Mouse (Mus musculus) MEL-GATA-1-ER (cell line): ENCODE data around the gene Aldh16a1.
A peak's percentile ranks its signal among the peaks of the same experiment; 100 is the strongest.

Experiments used
- DNase-seq: peaks from one replicate; pipeline ENCODE4 v3.0.0-alpha.2; 2012; ENCODE audit warnings: low read depth; ENCODE audit errors: extremely low read depth

The Aldh16a1 gene

GRCm38 (mm10) chr7:45154096-45154992 lies at the start of gene Aldh16a1, which contains the start of gene Pih1d1:
TSS of gene Aldh16a1 (minus strand) at chr7:45154584.
TSS of gene Pih1d1 (plus strand) at chr7:45154303.
- DNase-seq: peak; percentile 79

GRCm38 (mm10) chr7:45202654-45203053 lies 48.3 kb upstream of the Aldh16a1 start:
- DNase-seq: no peak

DNA sequence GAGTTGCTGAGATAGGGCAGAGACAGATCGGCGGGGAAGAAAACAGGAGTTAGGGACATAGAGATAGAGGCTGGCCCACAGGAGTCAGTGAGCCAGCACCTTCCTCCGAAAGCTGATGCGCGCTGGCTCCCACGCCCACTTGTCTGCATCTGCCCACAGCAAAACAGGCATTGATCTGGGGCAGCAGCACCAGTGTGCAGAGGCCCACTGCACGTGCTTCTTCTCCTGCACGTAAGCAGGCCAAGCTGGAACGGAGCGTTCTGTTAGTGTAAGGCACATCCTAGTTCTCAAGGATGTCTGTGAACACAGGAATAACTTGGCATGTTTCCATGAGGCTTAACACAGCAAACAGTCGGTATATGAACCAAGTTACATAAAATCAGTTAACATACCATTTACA lies 44.6 kb upstream of the Aldh16a1 start:
- no peak for DNase-seq

DNA sequence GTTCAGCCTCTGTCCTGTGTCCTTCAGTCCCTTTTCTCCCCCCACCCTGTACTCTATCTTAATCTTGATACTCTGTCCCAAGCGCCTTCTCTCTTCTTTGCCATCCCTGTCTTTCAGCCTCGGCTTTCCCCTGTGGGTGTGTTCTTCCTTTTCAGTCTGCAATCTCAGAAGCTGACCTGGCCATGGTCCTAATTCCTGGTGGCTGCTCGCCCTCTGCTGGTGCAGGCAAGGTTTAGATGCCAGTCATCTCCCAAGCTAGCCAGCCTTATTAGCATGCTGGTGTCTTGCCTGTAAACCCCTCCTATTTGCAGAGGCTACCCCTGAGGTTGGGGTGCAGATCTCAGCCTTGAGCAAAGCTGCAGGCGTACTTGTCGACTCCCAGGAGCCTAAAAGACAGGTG lies 44.1 kb upstream of the Aldh16a1 start:
- no peak for DNase-seq

GRCm38 (mm10) chr7:45196994-45197393 lies 42.6 kb upstream of the Aldh16a1 start:
- DNase-seq: no peak

GRCm38 (mm10) chr7:45196176-45196535 lies 41.8 kb upstream of the Aldh16a1 start:
- DNase-seq: no peak

GRCm38 (mm10) chr7:45195341-45196175 lies 41.2 kb upstream of the Aldh16a1 start:
- no peak for DNase-seq

DNA sequence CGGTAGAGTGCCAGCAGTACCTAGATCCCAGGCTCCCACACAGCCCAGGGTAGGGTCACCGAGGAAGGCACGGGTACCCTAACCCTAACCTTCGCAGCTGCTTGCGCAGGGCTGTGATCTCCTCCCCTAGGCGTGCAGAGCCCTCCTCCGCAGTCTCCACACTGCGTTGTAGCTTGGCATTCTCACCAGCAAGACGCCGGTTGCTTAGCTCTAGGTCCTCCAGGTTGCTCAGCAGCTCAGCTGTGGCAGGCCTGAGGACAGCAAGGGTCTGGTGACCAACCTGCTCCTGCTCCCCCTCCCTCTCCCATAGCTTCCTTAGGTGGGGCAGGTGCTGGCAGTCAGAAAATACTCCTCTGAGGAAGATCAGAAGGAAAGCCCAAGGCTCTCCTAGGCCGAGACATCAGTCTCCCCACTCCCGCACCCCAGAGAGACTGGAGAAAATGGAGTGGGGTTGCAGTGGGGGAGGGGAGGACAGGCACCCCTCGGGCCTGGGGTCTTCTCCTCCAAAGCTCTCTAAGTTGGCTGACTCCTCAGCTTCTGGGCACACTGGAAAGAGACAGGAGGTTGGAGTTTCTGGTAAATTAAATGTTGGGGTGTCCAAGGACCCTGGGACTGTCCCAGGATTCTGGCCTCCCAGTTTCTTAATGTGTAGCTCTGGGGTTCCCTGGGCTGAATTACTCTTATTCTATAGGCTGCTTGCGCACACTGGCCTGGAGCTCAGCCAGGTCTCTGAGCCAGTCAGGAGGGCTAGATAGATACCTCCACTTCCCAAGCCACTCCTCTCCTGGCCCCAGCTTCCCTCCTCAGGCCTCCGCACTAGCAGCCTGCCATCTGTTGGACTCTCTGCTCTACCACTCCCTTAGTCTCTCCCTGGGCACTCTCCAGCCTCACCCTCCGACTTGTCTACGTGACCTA lies 39.7 kb upstream of the Aldh16a1 start:
- DNase-seq: no peak

- no peak for DNase-seq
Measured at GRCm38 (mm10) chr7:45193406-45193805, 39.0 kb upstream of the Aldh16a1 start.

DNA sequence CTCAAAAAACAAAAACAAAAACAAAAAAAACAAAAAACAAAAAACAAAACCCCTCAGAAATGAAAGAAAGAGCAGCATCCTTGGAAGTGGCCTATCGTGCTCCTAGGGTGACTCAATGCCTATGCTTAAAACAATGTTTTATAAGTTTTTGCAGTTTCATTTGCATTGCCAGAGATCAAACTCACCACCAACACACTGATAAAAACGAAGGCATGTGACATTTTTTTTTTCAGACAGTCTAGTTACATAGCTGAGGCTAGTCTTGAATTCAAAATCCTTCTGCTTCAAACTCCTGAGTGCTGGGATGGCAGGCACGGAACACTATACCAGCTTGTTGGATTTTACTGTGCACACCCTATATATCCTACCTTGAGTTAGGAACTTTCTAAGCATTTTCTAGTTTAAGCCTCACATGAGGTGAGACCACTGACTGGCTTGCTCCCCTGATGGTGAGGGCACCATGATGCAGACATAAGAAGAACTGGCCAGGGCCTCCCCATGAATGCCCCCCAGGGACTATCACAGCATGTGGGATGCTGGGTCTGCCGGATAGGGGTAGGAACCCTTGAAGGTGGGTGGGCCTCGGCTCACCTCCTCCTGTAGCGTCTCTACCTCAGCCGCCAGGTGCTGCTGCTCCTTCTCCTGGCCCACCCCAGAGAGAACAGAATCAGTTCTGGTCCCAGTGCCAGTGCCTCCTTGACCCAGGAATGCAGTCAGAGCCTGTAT lies 38.4 kb upstream of the Aldh16a1 start:
- no peak for DNase-seq

DNA sequence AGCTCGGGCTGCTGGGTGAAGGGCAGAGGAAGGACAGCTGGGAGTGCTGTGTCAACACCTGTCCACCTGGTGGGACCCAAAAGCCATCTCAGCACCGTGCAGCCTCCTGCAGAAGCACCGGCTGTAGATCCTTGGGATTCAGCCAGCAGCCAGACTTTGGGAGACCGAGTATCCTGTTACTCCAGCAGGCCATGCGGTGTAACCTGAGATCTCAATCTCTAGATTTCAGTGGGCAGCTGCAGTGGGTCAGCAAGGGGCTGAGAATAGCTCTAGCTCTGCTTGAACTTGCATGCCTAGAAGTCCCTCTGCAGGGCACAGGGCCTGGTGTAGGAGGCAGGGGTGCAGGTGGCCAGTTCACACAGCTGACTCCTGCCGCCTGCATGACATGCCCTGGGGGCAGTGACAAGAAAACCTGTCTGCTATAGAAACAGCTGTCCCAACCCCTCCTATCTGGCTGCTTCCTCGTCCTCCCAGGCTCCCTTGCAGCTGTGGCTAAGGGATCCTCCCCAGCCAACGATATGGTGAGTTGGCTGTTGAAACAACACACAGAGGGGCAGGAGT lies 37.5 kb upstream of the Aldh16a1 start:
- DNase-seq: no peak

- no peak for DNase-seq
Measured at GRCm38 (mm10) chr7:45191161-45191560, 36.8 kb upstream of the Aldh16a1 start.

DNA sequence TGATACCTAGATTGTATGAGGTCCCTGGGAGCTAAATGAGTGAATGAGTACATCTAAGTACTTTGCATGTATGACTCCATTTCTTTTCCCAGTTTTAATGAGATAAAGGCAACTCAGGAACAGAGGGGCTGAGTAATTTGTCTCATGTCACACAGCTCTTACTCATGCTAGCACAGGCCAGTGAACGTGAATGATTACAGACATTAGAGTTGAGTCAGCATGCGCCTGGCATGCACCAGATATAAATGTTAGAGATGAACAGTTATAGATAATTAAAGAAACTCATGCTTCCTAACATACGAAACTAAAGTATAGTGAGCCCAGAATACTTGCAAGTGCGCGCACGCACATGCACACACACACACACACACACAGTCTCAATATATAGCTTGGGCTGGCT lies 35.8 kb upstream of the Aldh16a1 start:
- no peak for DNase-seq

GRCm38 (mm10) chr7:45189600-45189999 lies 35.2 kb upstream of the Aldh16a1 start:
- DNase-seq: no peak

GRCm38 (mm10) chr7:45185921-45186320 lies 31.5 kb upstream of the Aldh16a1 start:
- no peak for DNase-seq

- no peak for DNase-seq
Measured at GRCm38 (mm10) chr7:45183672-45184071, 29.3 kb upstream of the Aldh16a1 start.

- no peak for DNase-seq
Measured at GRCm38 (mm10) chr7:45182606-45183005, 28.2 kb upstream of the Aldh16a1 start.

DNA sequence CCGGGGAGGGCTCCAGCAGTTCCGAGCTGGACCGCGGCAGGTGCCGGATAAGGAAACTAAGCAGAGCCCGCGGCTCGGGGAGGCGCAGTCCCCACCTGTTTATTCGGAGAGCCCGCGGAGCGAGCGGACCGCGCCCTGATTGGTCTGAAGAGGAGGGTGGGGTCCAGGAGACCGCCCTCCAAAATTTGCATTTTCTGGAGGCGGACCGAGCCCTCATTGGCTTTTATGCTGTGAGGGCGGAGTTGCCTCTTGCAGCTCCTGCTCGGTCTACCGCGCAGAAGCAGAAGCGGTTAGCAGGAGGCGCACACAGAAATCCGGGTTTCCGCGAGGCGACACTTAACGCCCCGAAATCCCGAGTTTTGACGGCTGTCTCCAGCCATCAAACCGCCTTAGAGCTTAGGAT lies 27.8 kb upstream of the Aldh16a1 start:
- peak; percentile 88 for DNase-seq

- no peak for DNase-seq
Measured at GRCm38 (mm10) chr7:45181540-45181939, 27.2 kb upstream of the Aldh16a1 start.

- DNase-seq: no peak
Measured at GRCm38 (mm10) chr7:45180896-45181477, 26.6 kb upstream of the Aldh16a1 start, which contains the start of gene Pth2. TSS of gene Pth2 (plus strand) at chr7:45180995.
